Mouse (Mus musculus) heart, postnatal 0 days (tissue): Measurements from ENCODE around the gene Tlx3.

Source experiments
- CTCF ChIP-seq: IDR thresholded peaks from 2 replicates; pipeline ENCODE4 v1.5.1; 2016; ENCODE audit warnings: antibody characterized with exemption, control low read depth, low read depth
- EP300 ChIP-seq: IDR thresholded peaks from 2 replicates; pipeline ENCODE4 v1.6.1; 2016; ENCODE audit warnings: antibody characterized with exemption, low read depth

DNA sequence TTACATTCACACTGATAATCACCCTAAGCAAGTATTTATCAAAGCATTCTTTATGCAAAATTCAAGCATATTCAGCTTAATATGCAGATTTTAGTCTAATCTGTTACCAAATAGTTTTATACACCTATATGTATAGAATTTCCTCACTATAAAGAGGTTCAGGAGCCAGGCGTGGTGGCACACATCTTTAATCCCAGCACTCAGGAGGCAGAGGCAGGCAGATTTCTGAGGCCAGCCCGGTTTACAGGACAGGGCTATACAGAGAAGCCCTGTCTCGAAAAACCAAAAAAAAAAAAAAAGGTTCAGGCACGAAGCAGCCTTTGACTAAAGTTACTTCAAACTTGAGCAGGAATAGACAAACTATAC, 51.6 kb downstream of the Tlx3 start:
- TF ChIP-seq CTCF (no peak), EP300 (no peak)
